Mouse (Mus musculus) MN1 (cell line): ENCODE measurements around the gene Ddx25.

Experiments
- DNase-seq: peaks from one replicate; pipeline ENCODE4 v3.0.0-alpha.2; 2016; ENCODE audit warnings: low spot score

Ddx25 gene

DNA sequence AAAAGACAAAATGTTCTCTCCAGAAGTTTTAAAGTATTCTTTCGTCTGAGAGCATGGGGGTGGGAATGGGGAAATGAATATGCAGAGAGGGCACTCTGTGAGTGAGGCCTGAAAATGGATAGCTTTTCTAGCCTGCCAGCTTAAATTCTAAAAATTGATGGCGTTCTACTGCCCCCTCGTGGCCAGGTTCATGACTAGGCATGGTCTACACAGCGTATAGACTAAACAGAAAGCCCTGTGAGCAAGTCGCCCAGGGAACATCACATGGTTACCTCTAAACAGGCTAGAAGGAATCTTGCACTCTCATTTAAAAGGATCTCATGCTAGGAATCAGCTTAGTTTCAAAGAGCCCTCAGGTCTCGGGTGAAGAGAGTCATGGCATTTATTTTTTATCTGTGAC, 16.8 kb downstream of the Ddx25 start:
- DNase-seq: peak; percentile 82

DNA sequence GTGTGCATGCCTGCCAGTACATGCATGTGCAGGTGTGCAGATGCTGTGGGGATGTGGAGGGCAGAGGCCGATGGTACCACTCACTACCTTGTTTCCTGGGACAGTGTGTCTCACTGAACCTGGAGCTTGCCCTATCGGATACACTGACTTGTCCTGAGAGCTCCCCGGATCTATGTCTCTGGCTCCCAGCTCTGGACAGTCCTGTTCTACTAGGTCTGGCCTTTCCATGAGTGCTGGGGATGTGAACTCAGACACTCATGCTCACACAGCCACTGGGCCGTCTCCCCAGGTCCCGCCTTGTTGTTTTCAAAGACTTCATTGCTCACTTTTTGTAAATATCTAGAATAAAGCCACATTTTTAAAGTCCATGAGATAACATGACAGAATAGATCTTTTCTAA, 17.3 kb downstream of the Ddx25 start:
- no peak for DNase-seq

GRCm38 (mm10) chr9:35539001-35539750, 19.2 kb downstream of the Ddx25 start:
- no peak for DNase-seq

- no peak for DNase-seq
These were observed 22.5 kb downstream of the Ddx25 start for GRCm38 (mm10) chr9:35535876-35536275.

DNA sequence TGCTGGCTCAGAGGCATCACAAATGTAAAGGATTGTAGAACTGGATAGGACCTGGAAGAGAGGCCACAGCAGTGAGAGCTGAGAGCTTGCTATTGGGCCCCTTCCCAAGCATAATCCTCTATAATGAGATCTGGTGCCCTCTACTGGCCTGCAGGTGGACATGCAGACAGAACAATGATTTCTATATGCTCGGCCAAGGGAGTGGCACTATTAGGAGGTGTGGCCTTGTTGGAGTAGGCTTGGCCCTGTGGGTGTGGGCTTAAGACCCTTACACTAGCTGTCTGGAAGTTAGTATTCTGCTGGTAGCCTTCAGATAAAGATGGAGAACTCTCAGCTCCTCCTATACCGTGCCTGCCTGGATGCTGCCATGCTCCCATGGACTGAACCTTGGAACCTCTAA, 23.2 kb downstream of the Ddx25 start:
- peak; percentile 76 for DNase-seq

DNA sequence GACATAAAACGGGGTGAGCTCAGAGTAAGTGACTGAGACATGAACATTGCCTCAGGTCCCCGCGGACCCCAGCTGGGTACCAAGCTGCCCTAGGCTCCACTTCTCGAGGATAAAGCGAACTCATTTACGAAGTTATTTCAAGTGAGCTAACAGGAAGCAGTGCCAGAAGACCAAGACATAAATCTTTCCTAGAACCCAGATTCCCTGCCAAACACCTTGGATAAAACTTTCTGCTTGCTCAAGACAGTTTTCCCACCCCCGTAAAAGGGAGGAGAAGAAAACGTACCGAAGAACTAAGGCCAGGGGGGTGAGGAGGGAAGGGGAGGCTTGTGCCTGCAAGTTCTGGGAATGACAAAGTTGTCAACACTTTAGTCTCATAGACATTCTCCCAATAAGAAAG, 25.1 kb downstream of the Ddx25 start:
- DNase-seq: no peak

DNA sequence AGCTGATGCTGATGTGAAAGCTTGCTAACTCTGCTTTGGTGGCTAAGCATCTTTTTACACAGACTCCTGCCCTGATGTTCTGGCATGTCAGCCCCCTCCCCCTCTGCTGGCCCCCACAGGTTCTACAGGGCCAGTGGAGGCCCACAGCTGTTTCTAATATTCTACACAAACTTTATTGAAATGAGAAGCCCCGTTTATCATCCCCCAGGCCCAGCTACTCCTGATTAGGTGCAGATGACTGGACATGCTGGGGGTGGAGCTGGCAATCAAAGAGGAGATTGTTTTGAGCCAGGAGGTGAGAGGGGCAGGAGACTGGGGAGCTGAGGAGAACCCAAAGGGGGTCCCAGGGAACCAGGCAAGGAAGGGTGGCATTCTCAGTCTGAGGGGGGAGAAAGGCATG, 28.5 kb downstream of the Ddx25 start:
- DNase-seq: no peak

DNA sequence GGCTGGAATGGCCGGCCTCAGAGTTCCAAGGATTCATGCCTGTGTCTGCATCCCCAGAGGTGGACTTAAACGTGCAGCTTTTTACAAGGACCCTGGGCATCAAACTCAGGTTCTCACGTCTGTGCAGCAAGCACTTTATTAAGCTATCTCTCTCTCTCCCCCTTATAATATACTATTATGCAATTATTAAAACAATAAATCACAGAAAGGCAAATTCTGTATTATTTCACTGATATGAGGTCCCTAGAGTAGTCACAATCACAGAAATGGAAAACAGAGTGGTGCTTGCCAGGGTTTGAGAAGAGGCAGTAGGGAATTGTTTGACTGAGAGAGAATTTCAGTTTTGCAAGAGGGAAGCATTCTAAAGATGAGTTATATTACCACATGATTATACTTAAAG, 29.2 kb downstream of the Ddx25 start:
- DNase-seq: no peak

- DNase-seq: peak; percentile 71
These were observed 34.4 kb downstream of the Ddx25 start for GRCm38 (mm10) chr9:35523941-35524411.

DNA sequence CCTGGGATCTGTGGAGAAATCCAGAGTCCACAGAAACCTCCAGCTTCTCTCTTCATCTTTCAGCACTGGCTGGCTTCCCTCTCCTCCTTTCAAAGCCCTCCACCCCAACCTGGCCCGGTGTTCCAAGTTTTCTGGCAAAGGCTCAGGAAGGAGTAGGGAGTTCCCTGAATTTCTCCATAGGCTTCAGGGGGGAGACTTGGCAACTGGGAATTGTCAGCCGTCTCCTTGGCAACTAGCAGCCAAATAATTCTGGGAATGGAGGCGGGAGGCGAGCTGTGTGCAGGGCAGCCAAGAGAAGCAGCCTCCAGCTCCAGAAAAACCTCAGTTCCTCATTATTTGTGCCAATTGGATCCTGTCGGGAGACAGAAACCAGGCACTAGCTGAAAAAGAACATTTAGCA, 34.8 kb downstream of the Ddx25 start:
- DNase-seq: peak; percentile 48

GRCm38 (mm10) chr9:35522821-35523515, 35.4 kb downstream of the Ddx25 start:
- peak; percentile 19 for DNase-seq

- DNase-seq: no peak
These were observed 36.1 kb downstream of the Ddx25 start for GRCm38 (mm10) chr9:35522241-35522640.

- no peak for DNase-seq
These were observed 37.5 kb downstream of the Ddx25 start for GRCm38 (mm10) chr9:35520631-35521348.

DNA sequence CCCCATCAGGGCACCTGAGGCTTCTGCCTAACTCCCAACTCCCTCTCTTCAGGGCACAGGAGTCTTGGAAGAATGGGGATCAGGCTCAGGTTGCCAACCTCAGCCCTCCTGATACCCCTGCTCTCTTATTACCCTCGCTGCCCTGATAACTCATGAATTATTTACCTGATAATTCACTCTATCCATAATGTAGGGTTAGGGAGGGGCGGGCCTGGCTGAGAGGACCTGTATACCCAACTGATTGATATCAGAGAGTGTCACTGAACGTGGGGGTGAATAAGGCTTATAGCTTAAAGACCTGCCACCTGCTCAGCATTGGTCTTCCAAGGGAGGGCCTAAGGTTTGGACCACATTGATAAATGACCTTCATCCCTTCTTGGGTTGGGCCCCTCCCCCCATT, 40.2 kb downstream of the Ddx25 start, which contains the start of gene Gm1113:
Gm1113 (minus strand) TSS at position 101 of the 400 bp plus-strand sequence.
- DNase-seq: no peak

GRCm38 (mm10) chr9:35516711-35517110, 41.6 kb downstream of the Ddx25 start:
- no peak for DNase-seq

DNA sequence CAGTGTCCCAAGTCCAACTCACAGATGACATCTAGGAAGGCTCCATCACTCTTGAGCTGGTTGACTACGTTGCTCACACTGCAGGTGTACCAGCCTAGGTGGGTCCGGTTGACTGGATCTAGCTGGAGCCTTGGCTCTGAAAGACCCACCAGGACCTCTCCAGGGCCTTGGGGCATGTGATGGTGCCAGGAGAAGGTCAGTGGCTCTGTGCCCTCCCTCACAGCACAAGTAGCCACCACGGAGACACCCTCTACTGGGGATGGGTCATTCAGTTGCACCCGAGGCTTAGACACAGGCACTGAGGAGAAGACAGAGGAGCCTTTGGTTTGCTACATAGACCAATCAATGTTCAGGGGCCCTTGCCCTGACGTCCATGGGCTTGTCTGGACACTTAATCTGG, 42.1 kb downstream of the Ddx25 start:
- DNase-seq: no peak

- DNase-seq: no peak
These were observed 44.4 kb downstream of the Ddx25 start for GRCm38 (mm10) chr9:35513900-35514299.

- DNase-seq: peak; percentile 41
These were observed 50.1 kb downstream of the Ddx25 start for GRCm38 (mm10) chr9:35508234-35508633.

DNA sequence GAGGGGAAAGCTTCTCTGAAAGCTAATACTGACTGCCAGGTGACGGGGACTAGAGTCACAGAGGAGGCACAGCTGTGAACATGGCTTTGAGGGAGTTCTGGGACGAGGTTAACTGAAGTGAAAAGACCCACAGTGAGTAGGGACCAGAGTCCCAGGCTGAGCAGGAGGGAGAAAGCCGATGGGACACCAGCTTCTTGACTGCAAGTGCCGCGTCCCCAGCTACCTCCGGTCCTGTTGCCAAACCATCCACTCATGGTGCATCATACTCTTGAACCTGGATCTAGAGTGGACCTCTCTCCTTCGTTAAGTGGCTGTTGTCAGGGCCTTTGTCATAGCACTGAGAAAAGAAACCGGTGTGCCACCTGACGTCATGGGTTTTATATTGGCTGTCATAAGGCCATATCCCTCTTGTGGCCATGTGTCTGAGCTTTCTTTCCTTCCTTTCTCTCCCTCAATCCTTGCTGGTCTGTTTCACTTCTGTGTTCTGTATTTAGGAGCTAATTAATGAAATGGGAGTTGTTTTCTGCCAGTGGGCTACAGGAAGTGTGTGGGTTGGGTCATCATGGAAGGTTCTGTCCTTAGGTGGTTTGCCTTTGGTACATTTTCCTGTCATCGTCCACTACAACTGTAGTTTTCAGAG, 55.8 kb downstream of the Ddx25 start:
- no peak for DNase-seq

GRCm38 (mm10) chr9:35499946-35500345, 58.4 kb downstream of the Ddx25 start:
- no peak for DNase-seq

DNA sequence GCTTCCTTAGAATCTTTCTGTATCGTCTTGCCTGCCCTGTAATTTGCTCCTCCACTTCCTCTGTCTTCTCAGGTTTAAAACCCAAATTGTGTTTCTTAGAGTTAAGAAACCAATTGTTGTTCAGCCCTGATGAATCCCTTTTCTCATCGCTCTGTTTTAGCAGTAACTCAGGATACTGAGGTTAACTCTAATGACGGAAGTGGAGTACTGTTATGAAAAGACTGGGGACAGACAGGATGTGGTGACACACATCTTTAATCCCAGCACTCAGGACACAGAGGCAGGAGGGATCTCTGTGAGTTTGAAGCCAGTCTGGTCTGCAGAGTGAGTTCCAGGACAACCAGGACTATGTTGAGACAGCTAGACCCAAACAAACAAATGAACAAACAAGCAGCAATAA, 62.9 kb downstream of the Ddx25 start:
- DNase-seq: no peak

GRCm38 (mm10) chr9:35494937-35495336, 63.4 kb downstream of the Ddx25 start:
- DNase-seq: no peak
